Mouse (Mus musculus) forebrain, embryonic 11.5 days (tissue): ENCODE measurements at regions not wholly inside any gene's neighbourhood (a gene's known extent, or its start where the extent isn't known, plus 50 kb on each side); places are given as distances from the start of the nearest gene placed in this dataset.
A peak's percentile ranks its signal among the peaks of the same experiment; 100 is the strongest.

Experiments used
- ATAC-seq: fragments of 200-750 bp; cut with Nextera tagmentation; replicated peaks from 2 replicates; pipeline ENCODE4 v1.8.0; 2017; ENCODE audit warnings: moderate TSS enrichment; ENCODE audit not compliant: low FRiP score
- DNase-seq: peaks from one replicate; pipeline ENCODE4 v3.0.0-alpha.2; 2017; ENCODE audit warnings: low spot score
- H3K27ac ChIP-seq: fragments of 300-500 bp; sonication (generic); 2 replicates; pipeline ENCODE4 v1.5.1; 2014; ENCODE audit warnings: low read depth, low read length
- H3K27me3 ChIP-seq: fragments of 300-500 bp; sonication (generic); 2 replicates; pipeline ENCODE4 v1.6.1; 2014; ENCODE audit warnings: mild to moderate bottlenecking, low read length, mixed read lengths; ENCODE audit not compliant: control insufficient read depth, insufficient read depth
- H3K36me3 ChIP-seq: fragments of 300-500 bp; sonication (generic); 2 replicates; pipeline ENCODE4 v1.6.1; 2014; ENCODE audit warnings: mild to moderate bottlenecking, low read length, moderate library complexity, mixed read lengths; ENCODE audit not compliant: control insufficient read depth, insufficient read depth
- H3K4me1 ChIP-seq: fragments of 300-500 bp; sonication (generic); replicated peaks from 2 replicates; pipeline ENCODE4 v1.6.1; 2014; ENCODE audit warnings: low read length, mixed read lengths; ENCODE audit not compliant: control insufficient read depth, insufficient read depth
- H3K4me2 ChIP-seq: fragments of 300-500 bp; sonication (generic); 2 replicates; pipeline ENCODE4 v1.6.1; 2014; ENCODE audit warnings: low read depth, mild to moderate bottlenecking, low read length, moderate library complexity, mixed read lengths; ENCODE audit not compliant: severe bottlenecking
- H3K4me3 ChIP-seq: fragments of 300-500 bp; sonication (generic); 2 replicates; pipeline ENCODE4 v1.5.1; 2014; ENCODE audit warnings: low read depth, low read length
- H3K9ac ChIP-seq: fragments of 300-500 bp; sonication (generic); 2 replicates; pipeline ENCODE4 v1.6.1; 2014; ENCODE audit warnings: low read length
- H3K9me3 ChIP-seq: fragments of 300-500 bp; sonication (generic); 2 replicates; pipeline ENCODE4 v1.6.1; 2016; ENCODE audit warnings: low read length, mixed read lengths; ENCODE audit not compliant: control insufficient read depth
- WGBS: fragments of 180-500 bp; shearing (Covaris S2); extraction: QIAGEN DNeasy Blood & Tissue Kit; methylation state at CpG from one replicate; pipeline ENCODE4 v1.1.7; 2014; 5-methylcytosine and 5-hydroxymethylcytosine counted together

GRCm38 (mm10) chr4:95146268-95146667, 94.2 kb upstream of the Jun start:
- Histone ChIP-seq H3K36me3 (no peaks in the 10 kb centered on the region), H3K27ac (no peak overlapping the region), H3K9ac (no peak overlapping the region), H3K4me3 (no peak overlapping the region), H3K9me3 (no peaks in the 10 kb centered on the region), H3K27me3 (no peaks in the 10 kb centered on the region), H3K4me2 (no peak overlapping the region), H3K4me1 (no peaks in the 10 kb centered on the region)
- DNase-seq (peak; percentile 23), ATAC-seq (no peak)
- WGBS, result 88% methylated on average over 5 of the region's 5 CpGs

- Histone ChIP-seq H3K4me1 (peaks cover 2% of the 10 kb centered on the region; the same call in 1 of the 2 replicates), H3K9me3 (no peaks in the 10 kb centered on the region), H3K4me3 (no peak overlapping the region), H3K36me3 (no peaks in the 10 kb centered on the region), H3K27ac (no peak overlapping the region), H3K4me2 (no peak overlapping the region), H3K27me3 (no peaks in the 10 kb centered on the region), H3K9ac (no peak overlapping the region)
- DNase-seq, result no peak
- ATAC-seq, result no peak
- 96% methylated on average over 1 of the region's 1 CpGs for WGBS
These were observed 96.6 kb upstream of the Jun start for GRCm38 (mm10) chr4:95148665-95149064.

DNA sequence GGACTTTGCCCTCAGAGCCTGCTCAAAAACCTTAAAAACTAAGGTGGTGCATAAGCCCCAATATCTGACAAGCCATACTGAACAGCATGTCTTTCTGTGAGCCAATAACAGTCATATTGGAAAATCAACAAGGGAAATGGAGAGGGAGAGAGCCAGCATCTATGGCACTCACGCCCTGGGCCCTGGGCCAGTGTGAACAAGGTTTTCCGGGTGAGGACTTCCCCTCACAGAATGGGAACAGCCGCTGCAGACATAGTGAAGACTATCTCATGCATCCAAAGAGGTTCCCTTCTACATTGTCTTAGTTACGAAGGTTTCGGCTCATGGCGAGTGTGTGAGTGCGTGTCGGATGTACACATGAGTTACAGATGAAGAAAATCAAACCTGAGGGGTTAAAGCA, 99.7 kb upstream of the Jun start:
- no peak overlapping the region for H3K4me2 ChIP-seq
- ATAC-seq (no peak), DNase-seq (no peak)
- H3K4me1 ChIP-seq, result peaks cover 6% of the 10 kb centered on the region
- H3K9me3 ChIP-seq, result no peaks in the 10 kb centered on the region
- H3K27ac ChIP-seq, result no peak overlapping the region
- H3K9ac ChIP-seq, result no peak overlapping the region
- WGBS, result 88% methylated on average over 8 of the region's 8 CpGs
- H3K36me3 ChIP-seq, result no peaks in the 10 kb centered on the region
- no peaks in the 10 kb centered on the region for H3K27me3 ChIP-seq
- no peak overlapping the region for H3K4me3 ChIP-seq

DNA sequence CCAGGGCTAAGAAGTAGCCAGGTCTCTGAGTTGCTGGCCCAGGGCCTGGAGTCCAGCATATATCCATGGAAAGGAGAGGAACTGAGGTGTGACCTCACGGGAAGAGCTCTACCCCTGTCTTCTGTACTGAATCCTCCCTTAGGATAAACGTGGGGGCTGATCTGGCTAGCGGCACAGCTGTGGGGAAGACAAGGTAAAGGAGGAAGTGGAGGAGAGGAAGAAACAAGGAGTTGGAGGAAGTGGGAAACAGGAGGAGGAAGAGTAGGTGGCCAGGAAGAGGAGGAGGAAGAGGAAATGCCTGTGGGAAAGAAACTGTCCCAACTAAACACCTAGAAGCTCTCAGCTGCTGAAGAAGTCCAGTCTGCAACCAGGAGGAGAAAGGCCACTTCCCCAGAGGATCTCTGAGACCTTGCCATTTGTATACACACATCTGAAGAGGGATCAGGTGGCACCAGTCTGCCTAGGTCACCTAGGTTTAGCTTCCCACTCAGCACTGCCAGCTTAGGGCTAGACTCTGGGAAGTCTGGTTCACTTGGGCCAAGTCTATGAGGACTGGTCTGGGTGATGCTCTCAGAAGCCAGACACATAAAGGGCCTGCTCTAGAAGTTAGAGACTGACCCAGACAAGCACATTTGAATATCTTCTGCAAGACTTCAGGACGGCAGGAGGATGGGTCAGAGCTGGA, 100.6 kb upstream of the Jun start:
- Histone ChIP-seq H3K4me1 (peaks cover 6% of the 10 kb centered on the region), H3K9me3 (no peaks in the 10 kb centered on the region), H3K27ac (no peak overlapping the region), H3K36me3 (no peaks in the 10 kb centered on the region), H3K4me2 (no peak overlapping the region), H3K9ac (no peak overlapping the region), H3K27me3 (no peaks in the 10 kb centered on the region), H3K4me3 (no peak overlapping the region)
- ATAC-seq, result no peak
- peak; percentile 13 for DNase-seq
- 86% methylated on average over 4 of the region's 4 CpGs for WGBS

GRCm38 (mm10) chr4:95153737-95154287, 101.8 kb upstream of the Jun start:
- peaks cover 6% of the 10 kb centered on the region for H3K4me1 ChIP-seq
- no peaks in the 10 kb centered on the region for H3K36me3 ChIP-seq
- no peak overlapping the region for H3K4me3 ChIP-seq
- WGBS, result 18% methylated on average over 6 of the region's 6 CpGs
- H3K27me3 ChIP-seq, result no peaks in the 10 kb centered on the region
- no peak overlapping the region for H3K4me2 ChIP-seq
- no peaks in the 10 kb centered on the region for H3K9me3 ChIP-seq
- no peak overlapping the region for H3K9ac ChIP-seq
- peak; percentile 59 for DNase-seq
- no peak overlapping the region for H3K27ac ChIP-seq
- peak; percentile 70 for ATAC-seq

DNA sequence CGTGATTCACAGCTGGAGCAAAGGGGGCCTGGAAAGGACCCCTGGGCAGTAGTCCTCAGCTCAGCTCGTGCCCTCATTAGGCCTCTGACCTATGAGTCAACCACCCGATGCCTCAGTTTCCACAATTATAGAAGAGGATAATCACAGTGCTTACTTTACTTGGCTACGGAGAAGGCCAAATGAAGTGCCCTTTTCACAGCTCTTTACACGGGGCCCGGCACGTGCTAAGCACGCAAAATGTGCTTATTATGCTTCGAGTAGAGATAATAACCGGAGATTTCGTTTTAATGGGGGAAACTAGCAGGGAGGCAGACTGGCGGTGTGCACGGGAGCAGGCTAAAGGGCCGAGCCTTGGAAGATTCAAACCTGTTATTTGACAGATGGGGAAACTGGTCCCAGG, 102.4 kb upstream of the Jun start:
- no peak for ATAC-seq
- 51% methylated on average over 14 of the region's 14 CpGs for WGBS
- no peak for DNase-seq

DNA sequence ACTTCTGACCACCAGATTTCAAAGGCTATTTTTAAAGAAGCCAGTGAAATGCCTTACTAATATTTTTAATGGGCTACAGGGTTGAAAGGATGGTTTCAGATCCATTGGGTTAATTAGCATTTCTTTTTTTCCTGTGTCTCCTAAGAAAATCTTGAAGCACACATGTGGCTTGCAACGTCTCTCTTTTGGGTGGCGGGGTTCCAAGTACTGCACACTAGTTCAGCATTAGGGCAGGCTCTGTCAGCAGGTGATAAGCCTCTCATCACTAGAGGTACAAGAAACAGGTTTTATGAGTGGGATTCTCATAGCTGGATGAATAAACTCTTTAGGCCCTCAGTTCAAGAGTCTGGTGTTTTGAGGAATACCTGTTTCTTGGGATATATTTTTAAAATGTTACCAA, 103.2 kb upstream of the Jun start:
- Histone ChIP-seq H3K4me1 (peaks cover 6% of the 10 kb centered on the region), H3K27ac (no peak overlapping the region), H3K36me3 (no peaks in the 10 kb centered on the region), H3K9me3 (no peaks in the 10 kb centered on the region), H3K4me3 (no peak overlapping the region), H3K9ac (no peak overlapping the region), H3K4me2 (no peak overlapping the region), H3K27me3 (no peaks in the 10 kb centered on the region)
- WGBS, result 85% methylated on average over 2 of the region's 2 CpGs
- ATAC-seq (no peak), DNase-seq (no peak)

More for the DNA sequence above, 102.4 kb upstream of the Jun start:
- no peak overlapping the region for H3K9ac ChIP-seq
- no peaks in the 10 kb centered on the region for H3K27me3 ChIP-seq
- H3K4me1 ChIP-seq, result peaks cover 6% of the 10 kb centered on the region
- no peaks in the 10 kb centered on the region for H3K36me3 ChIP-seq
- H3K4me3 ChIP-seq, result no peak overlapping the region
- no peak overlapping the region for H3K4me2 ChIP-seq
- H3K27ac ChIP-seq, result no peak overlapping the region
- H3K9me3 ChIP-seq, result no peaks in the 10 kb centered on the region

DNA sequence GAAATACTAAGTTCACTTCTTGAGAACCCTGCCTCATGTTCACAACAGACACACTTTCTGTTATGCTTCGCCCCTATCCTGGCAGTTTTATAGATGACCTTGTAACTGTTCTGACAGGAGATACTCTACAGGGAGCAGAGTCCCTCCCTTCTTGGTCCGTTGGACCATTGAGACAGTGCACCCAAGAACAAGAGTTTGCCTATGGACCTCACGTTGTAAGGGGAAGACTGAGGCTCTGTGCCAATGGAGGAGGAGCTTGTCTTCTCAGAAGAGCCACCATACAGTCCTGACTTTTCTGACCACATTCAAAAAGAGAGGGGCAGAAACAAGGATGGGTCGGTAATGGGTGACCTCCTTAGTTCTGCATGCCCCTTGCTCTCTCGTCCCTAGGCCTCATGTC, 103.8 kb upstream of the Jun start:
- peak; percentile 5 for DNase-seq

More for the DNA sequence above, 103.8 kb upstream of the Jun start:
- no peak overlapping the region for H3K4me2 ChIP-seq
- H3K36me3 ChIP-seq, result no peaks in the 10 kb centered on the region
- no peak overlapping the region for H3K9ac ChIP-seq
- no peak overlapping the region for H3K4me3 ChIP-seq
- ATAC-seq, result no peak
- H3K4me1 ChIP-seq, result peaks cover 6% of the 10 kb centered on the region
- no peaks in the 10 kb centered on the region for H3K27me3 ChIP-seq
- H3K27ac ChIP-seq, result no peak overlapping the region
- WGBS, result 89% methylated on average over 5 of the region's 5 CpGs
- no peaks in the 10 kb centered on the region for H3K9me3 ChIP-seq
